11 mouse cellular contexts compared by ENCODE assay signal in genomic region chr3:52643796-52644177, GRCm38 (mm10).
A peak's percentile ranks its signal among the peaks of the same experiment; 100 is the strongest.
DNase-seq lines count a peak whose midpoint lies in the region; ATAC-seq lines count a peak whose summit lies in the region.
"Had no signal": no experiment of that assay in that cellular context is flagged by ENCODE, and none has a peak within 500 bp of the region (broad histone marks: within the 10 kb centered on the region; RNA-seq: fewer than 3 reads in every experiment).

No protein-coding gene starts in this region.

- no peaks in the 10 kb centered on the region for H3K4me1 ChIP-seq in heart, embryonic 11.5 days (ENCODE audit: control insufficient read depth, insufficient read depth, low read length)
- peaks cover 9% of the 10 kb centered on the region; the same call in 1 of the 2 replicates for H3K4me1 ChIP-seq in heart, embryonic 16.5 days (ENCODE audit: control insufficient read depth, insufficient read depth, low read length)

- DNase-seq in heart, adult 9 months (ENCODE audit: low spot score in 2 of 2): peak; percentile 38 to 71
- DNase-seq in Muller cell, postnatal 12 days (ENCODE audit: inconsistent ontology term): peak; percentile 19
- DNase-seq in naive thymus-derived CD4-positive, alpha-beta T cell, adult 2 months (ENCODE audit: low read depth): peak; percentile 92
- no peak for DNase-seq in ovary, postnatal 36 days (ENCODE audit: low spot score)
- no peak for DNase-seq in gastrocnemius, adult 8-10 months (ENCODE audit: low spot score in 2 of 2)
- no peak for DNase-seq in embryo, embryonic 10 days (ENCODE audit: low spot score)
- DNase-seq: adrenal gland, postnatal 25 days had no signal

- 80% methylated on average over 10 of the region's 10 CpGs for WGBS in heart, embryonic 11.5 days (ENCODE audit: insufficient replicate concordance)
- 78% methylated on average over 10 of the region's 10 CpGs for WGBS in heart, embryonic 16.5 days

- H3K9me3 ChIP-seq in heart, embryonic 11.5 days (replicated peaks; ENCODE audit: control insufficient read depth, low read length): no peaks in the 10 kb centered on the region
- H3K9me3 ChIP-seq in heart, embryonic 16.5 days (replicated peaks; ENCODE audit: control insufficient read depth, low read length): no peaks in the 10 kb centered on the region
- H3K9me3 ChIP-seq: liver, embryonic 12.5 days had no signal

- no peak overlapping the region for H3K4me2 ChIP-seq in heart, embryonic 11.5 days
- no peak overlapping the region for H3K4me2 ChIP-seq in heart, embryonic 16.5 days (ENCODE audit: low read depth, low read length)
- H3K4me2 ChIP-seq: liver, embryonic 12.5 days had no signal

- H3K4me3 ChIP-seq in heart, embryonic 11.5 days (ENCODE audit: low read depth, low read length): no peak overlapping the region
- no peak overlapping the region for H3K4me3 ChIP-seq in heart, embryonic 16.5 days (ENCODE audit: low read length)
- H3K4me3 ChIP-seq: liver, embryonic 12.5 days had no signal

- no peak overlapping the region for H3K27ac ChIP-seq in heart, embryonic 11.5 days (ENCODE audit: low read depth, low read length)
- peak overlapping the region; percentile 27; the same call in 1 of the 2 replicates for H3K27ac ChIP-seq in heart, embryonic 16.5 days (ENCODE audit: low read length)
- H3K27ac ChIP-seq: kidney, postnatal 0 days; liver, embryonic 12.5 days had no signal

- H3K9ac ChIP-seq in heart, embryonic 11.5 days (ENCODE audit: low read depth, low read length): no peak overlapping the region
- no peak overlapping the region for H3K9ac ChIP-seq in heart, embryonic 16.5 days (ENCODE audit: low read length)
- H3K9ac ChIP-seq: liver, embryonic 12.5 days had no signal

- no peaks in the 10 kb centered on the region for H3K36me3 ChIP-seq in heart, embryonic 11.5 days (ENCODE audit: control insufficient read depth, insufficient read depth, low read length)
- no peaks in the 10 kb centered on the region for H3K36me3 ChIP-seq in heart, embryonic 16.5 days (ENCODE audit: control insufficient read depth, insufficient read depth)
- H3K36me3 ChIP-seq: liver, embryonic 12.5 days had no signal

- H3K27me3 ChIP-seq in heart, embryonic 11.5 days (ENCODE audit: control insufficient read depth, insufficient read depth, low read length): no peaks in the 10 kb centered on the region
- no peaks in the 10 kb centered on the region for H3K27me3 ChIP-seq in heart, embryonic 16.5 days (ENCODE audit: control insufficient read depth, insufficient read depth, low read length)
- H3K27me3 ChIP-seq: liver, embryonic 12.5 days had no signal

- no peak for ATAC-seq in heart, embryonic 11.5 days (replicated peaks; ENCODE audit: insufficient number of reproducible peaks, low FRiP score, low TSS enrichment)
- ATAC-seq in heart, embryonic 16.5 days (replicated peaks; ENCODE audit: extremely low read depth, insufficient read depth, low FRiP score): no peak
- ATAC-seq: liver, embryonic 12.5 days had no signal

Comparison
In these comparisons a context has a peak if more than half of its experiments do, and no peak if none do; other contexts are left out.
1. DNase-seq: peak in heart, adult 9 months (2 of 2), Muller cell, postnatal 12 days (single experiment) and naive thymus-derived CD4-positive, alpha-beta T cell, adult 2 months (single experiment); none in ovary, postnatal 36 days (single experiment), gastrocnemius, adult 8-10 months (0 of 2) and embryo, embryonic 10 days (single experiment).